Mouse (Mus musculus): Measurements from ENCODE around the gene Rps27l. TPM values are rescaled to one million over a fixed set of nuclear protein-coding genes. Genes with fewer than 3 reads are reported as not detected.

Rps27l gene
- total RNA-seq, 2 experiments from 2014 or later: 32.8 to 38.4 TPM

GRCm38 (mm10) chr9:66974721-66975225 lies 28.9 kb downstream of the Rps27l start:
- DNase-seq (ENCODE audit: low spot score in 2 of 2): peak; percentile 26 to 54
- Histone ChIP-seq H3K4me3 (peak overlapping the region; percentile 87), H3K27ac (peak overlapping the region; percentile 94)
- TF ChIP-seq CTCF (conservative IDR thresholded peaks at IDR 0.05): peak; percentile 52

GRCm38 (mm10) chr9:66975239-66975645 lies 29.4 kb downstream of the Rps27l start, which contains the start of gene Lactb:
Lactb (minus strand) TSS chr9:66975484.
- Histone ChIP-seq H3K4me3 (peak within 1 kb of the TSS; percentile 87), H3K27ac (peak within 1 kb of the TSS; percentile 94)
- peak; percentile 95 to 96 for DNase-seq (ENCODE audit: low spot score in 2 of 2)
- TF ChIP-seq CTCF (conservative IDR thresholded peaks at IDR 0.05): no peak

- Histone ChIP-seq H3K27ac (no peak overlapping the region), H3K4me3 (no peak overlapping the region)
- DNase-seq (ENCODE audit: low spot score in 2 of 2): no peak
- TF ChIP-seq CTCF (conservative IDR thresholded peaks at IDR 0.05): no peak
Observed at GRCm38 (mm10) chr9:66977121-66977520, 31.2 kb downstream of the Rps27l start.

GRCm38 (mm10) chr9:66977982-66978381 lies 32.1 kb downstream of the Rps27l start:
- TF ChIP-seq CTCF (conservative IDR thresholded peaks at IDR 0.05): no peak
- DNase-seq (ENCODE audit: low spot score in 2 of 2): no peak
- H3K27ac ChIP-seq: no peak overlapping the region

GRCm38 (mm10) chr9:66978468-66978867 lies 32.6 kb downstream of the Rps27l start:
- Histone ChIP-seq H3K4me3 (no peak overlapping the region), H3K27ac (no peak overlapping the region)
- TF ChIP-seq CTCF (conservative IDR thresholded peaks at IDR 0.05): peak; percentile 47
- no peak for DNase-seq (ENCODE audit: low spot score in 2 of 2)

More at GRCm38 (mm10) chr9:66977982-66978381, 32.1 kb downstream of the Rps27l start:
- no peak overlapping the region for H3K4me3 ChIP-seq

- H3K27ac ChIP-seq: no peak overlapping the region
- peak; percentile 12 to 74 for DNase-seq (ENCODE audit: low spot score in 2 of 2)
- no peak overlapping the region for H3K4me3 ChIP-seq
- peak; percentile 88 for TF ChIP-seq CTCF (conservative IDR thresholded peaks at IDR 0.05)
Observed at GRCm38 (mm10) chr9:66980458-66980857, 34.6 kb downstream of the Rps27l start.

GRCm38 (mm10) chr9:66982085-66982484 lies 36.2 kb downstream of the Rps27l start:
- no peak overlapping the region for H3K4me3 ChIP-seq
- H3K27ac ChIP-seq: no peak overlapping the region
- DNase-seq (ENCODE audit: low spot score in 2 of 2): no peak
- no peak for TF ChIP-seq CTCF (conservative IDR thresholded peaks at IDR 0.05)

DNA sequence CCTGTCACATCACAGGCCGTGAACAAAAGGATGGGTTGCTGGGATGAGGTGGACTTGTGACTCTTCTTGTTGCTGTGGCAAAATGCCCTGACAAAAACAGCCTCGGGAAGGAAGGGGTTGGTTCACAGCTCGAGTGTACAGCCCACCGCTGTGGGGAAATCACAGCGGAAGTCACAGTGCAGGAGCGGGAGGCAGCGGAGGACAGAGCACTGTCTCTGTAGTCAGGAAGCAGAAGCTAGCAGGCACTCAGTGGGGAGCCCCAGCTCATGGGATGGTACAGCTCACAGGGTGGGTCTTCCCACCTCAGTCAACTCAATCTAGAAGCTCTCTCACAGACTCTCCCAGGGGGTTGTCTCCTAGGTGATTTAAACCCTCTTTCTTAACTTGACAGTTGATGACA lies 39.5 kb downstream of the Rps27l start:
- Histone ChIP-seq H3K4me3 (no peak overlapping the region), H3K27ac (no peak overlapping the region)
- no peak for TF ChIP-seq CTCF (conservative IDR thresholded peaks at IDR 0.05)
- DNase-seq (ENCODE audit: low spot score in 2 of 2): no peak

GRCm38 (mm10) chr9:66988198-66988887 lies 42.5 kb downstream of the Rps27l start:
- no peak overlapping the region for H3K27ac ChIP-seq
- no peak overlapping the region for H3K4me3 ChIP-seq
- no peak for TF ChIP-seq CTCF (conservative IDR thresholded peaks at IDR 0.05)
- no peak for DNase-seq (ENCODE audit: low spot score in 2 of 2)

DNA sequence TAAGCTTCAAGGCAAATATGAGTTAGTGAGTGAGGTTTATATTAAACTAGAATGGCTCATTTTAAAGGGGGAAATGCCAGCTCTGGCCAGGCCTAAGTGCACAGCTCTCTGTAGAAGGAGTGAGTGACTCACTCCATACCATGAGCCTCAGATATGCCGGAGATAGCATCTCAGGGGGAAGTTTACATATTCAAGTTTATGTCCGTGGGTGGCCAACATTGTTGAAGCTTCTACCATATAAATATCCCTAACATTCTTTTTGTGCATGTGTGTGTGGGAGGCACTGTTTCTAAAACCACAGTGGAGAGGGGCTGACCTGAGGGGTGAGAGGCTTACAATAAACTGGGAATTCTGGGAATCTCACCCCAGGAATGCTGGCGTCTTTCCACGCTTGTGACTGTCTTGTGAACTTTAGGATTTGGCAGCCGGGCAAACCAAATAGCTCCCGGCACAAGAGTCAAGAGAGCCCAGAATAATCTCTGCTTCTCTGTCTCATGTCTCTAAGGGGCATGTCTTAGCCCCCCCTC lies 43.1 kb downstream of the Rps27l start:
- no peak overlapping the region for H3K4me3 ChIP-seq
- TF ChIP-seq CTCF (conservative IDR thresholded peaks at IDR 0.05): no peak
- no peak for DNase-seq (ENCODE audit: low spot score in 2 of 2)
- H3K27ac ChIP-seq: no peak overlapping the region

GRCm38 (mm10) chr9:66989581-66989980 lies 43.7 kb downstream of the Rps27l start:
- TF ChIP-seq CTCF (conservative IDR thresholded peaks at IDR 0.05): no peak
- no peak overlapping the region for H3K27ac ChIP-seq
- DNase-seq (ENCODE audit: low spot score in 2 of 2): no peak
- H3K4me3 ChIP-seq: no peak overlapping the region

DNA sequence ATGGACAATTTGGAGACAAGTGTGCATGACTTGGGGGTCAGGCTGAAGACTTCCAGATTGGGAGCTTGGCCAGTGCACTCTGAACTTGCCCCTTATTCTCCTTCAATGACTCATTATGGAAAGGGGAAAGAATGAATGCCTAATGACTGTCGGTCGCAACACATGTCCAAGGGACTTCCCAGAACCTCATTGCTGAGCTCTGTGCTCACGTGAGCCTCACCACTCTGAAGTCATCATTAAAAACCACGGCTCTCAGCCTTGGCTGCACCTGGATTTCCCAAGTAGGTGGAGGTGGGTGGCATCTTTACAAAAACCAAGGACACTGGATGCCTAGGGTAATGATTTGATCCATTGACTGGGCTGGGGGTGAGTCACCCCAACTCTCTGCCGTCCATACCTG lies 44.2 kb downstream of the Rps27l start:
- Histone ChIP-seq H3K4me3 (no peak overlapping the region), H3K27ac (no peak overlapping the region)
- DNase-seq (ENCODE audit: low spot score in 2 of 2): no peak
- no peak for TF ChIP-seq CTCF (conservative IDR thresholded peaks at IDR 0.05)

GRCm38 (mm10) chr9:66991021-66991749 lies 45.3 kb downstream of the Rps27l start:
- no peak for TF ChIP-seq CTCF (conservative IDR thresholded peaks at IDR 0.05)
- Histone ChIP-seq H3K27ac (no peak overlapping the region), H3K4me3 (no peak overlapping the region)
- DNase-seq (ENCODE audit: low spot score in 2 of 2): no peak
